Mouse (Mus musculus) liver, embryonic 12.5 days (tissue): ENCODE measurements around the gene Atp8b3. TPM values are rescaled to one million over a fixed set of nuclear protein-coding genes. Genes with fewer than 3 reads are reported as not detected.
A peak's percentile ranks its signal among the peaks of the same experiment; 100 is the strongest.

Experiments used
- ATAC-seq: fragments of 200-750 bp; cut with Nextera tagmentation; 2 replicates; pipeline ENCODE4 v1.8.0; 2017; ENCODE audit warnings: moderate number of reproducible peaks, mild to moderate bottlenecking, moderate library complexity
- H3K27ac ChIP-seq: fragments of 300-500 bp; sonication (generic); 2 replicates; pipeline ENCODE4 v1.5.1; 2016; ENCODE audit warnings: mild to moderate bottlenecking
- H3K27me3 ChIP-seq: fragments of 300-500 bp; sonication (generic); replicated peaks from 2 replicates; pipeline ENCODE4 v1.6.1; 2016; ENCODE audit warnings: mild to moderate bottlenecking, moderate library complexity
- H3K36me3 ChIP-seq: fragments of 300-500 bp; sonication (generic); 2 replicates; pipeline ENCODE4 v1.6.1; 2016; ENCODE audit warnings: mild to moderate bottlenecking, moderate library complexity
- H3K4me1 ChIP-seq: fragments of 300-500 bp; sonication (generic); 2 replicates; pipeline ENCODE4 v1.6.1; 2016
- H3K4me2 ChIP-seq: fragments of 300-500 bp; sonication (generic); 2 replicates; pipeline ENCODE4 v1.6.1; 2016; ENCODE audit warnings: mild to moderate bottlenecking, moderate library complexity
- H3K4me3 ChIP-seq: fragments of 300-500 bp; sonication (generic); 2 replicates; pipeline ENCODE4 v1.5.1; 2016; ENCODE audit warnings: mild to moderate bottlenecking, moderate library complexity
- H3K9ac ChIP-seq: fragments of 300-500 bp; sonication (generic); 2 replicates; pipeline ENCODE4 v1.6.1; 2016; ENCODE audit warnings: mild to moderate bottlenecking, moderate library complexity
- H3K9me3 ChIP-seq: fragments of 300-500 bp; sonication (generic); replicated peaks from 2 replicates; pipeline ENCODE4 v1.6.1; 2016; ENCODE audit warnings: mild to moderate bottlenecking, moderate library complexity
- WGBS: fragments of 180-500 bp; shearing (Covaris S2); methylation state at CpG from one replicate; pipeline ENCODE4 v1.1.7; 2016; ENCODE audit not compliant: insufficient replicate concordance; 5-methylcytosine and 5-hydroxymethylcytosine counted together
- polyA plus RNA-seq: library from polyadenylated mRNA; unstranded; fragments of >200 nt; fragmentation: Nextera tagmentation; extraction: Ambion mirVana; gene quantifications from 2 replicates; pipeline ENCODE4 v1.2.1, GENCODE M21; 2016

Atp8b3 gene
- polyA plus RNA-seq, 1 experiment from 2014 or later: 0.02 TPM

- H3K9ac ChIP-seq: no peak overlapping the region
- H3K36me3 ChIP-seq: no peaks in the 10 kb centered on the region
- peaks cover 19% of the 10 kb centered on the region for H3K4me1 ChIP-seq
- H3K27me3 ChIP-seq: peaks cover 91% of the 10 kb centered on the region
- ATAC-seq: peak; percentile 79
- no peak overlapping the region for H3K4me2 ChIP-seq
- H3K4me3 ChIP-seq: no peak overlapping the region
- no peaks in the 10 kb centered on the region for H3K9me3 ChIP-seq
- H3K27ac ChIP-seq: no peak overlapping the region
- 7% methylated on average over 5 of the region's 5 CpGs for WGBS
Observed at GRCm38 (mm10) chr10:80481002-80481401, 57.9 kb downstream of the Atp8b3 start.

- no peaks in the 10 kb centered on the region for H3K9me3 ChIP-seq
- H3K27me3 ChIP-seq: peaks cover 78% of the 10 kb centered on the region
- no peak overlapping the region for H3K4me2 ChIP-seq
- no peak overlapping the region for H3K4me3 ChIP-seq
- no peak for ATAC-seq
- H3K4me1 ChIP-seq: peaks cover 35% of the 10 kb centered on the region
- no peak overlapping the region for H3K27ac ChIP-seq
- H3K36me3 ChIP-seq: no peaks in the 10 kb centered on the region
- no peak overlapping the region for H3K9ac ChIP-seq
- 68% methylated on average over 5 of the region's 5 CpGs for WGBS
Observed at GRCm38 (mm10) chr10:80478531-80478930, 60.4 kb downstream of the Atp8b3 start.

- H3K4me1 ChIP-seq: peaks cover 26% of the 10 kb centered on the region
- H3K36me3 ChIP-seq: no peaks in the 10 kb centered on the region
- H3K4me2 ChIP-seq: peak overlapping the region; percentile 82
- H3K27me3 ChIP-seq: peaks cover 80% of the 10 kb centered on the region
- peak overlapping the region; percentile 64 for H3K4me3 ChIP-seq
- H3K27ac ChIP-seq: peak overlapping the region; percentile 77
- peak; percentile 85 for ATAC-seq
- H3K9ac ChIP-seq: peak overlapping the region; percentile 60
- under 1% methylated on average over 58 of the region's 58 CpGs for WGBS
- no peaks in the 10 kb centered on the region for H3K9me3 ChIP-seq
Observed at GRCm38 (mm10) chr10:80475290-80475959, 63.5 kb downstream of the Atp8b3 start.

Other genes starting within 250 kb of the Atp8b3 start
- 872 and 920 TPM in 2 replicates for gene Rps15, start 246.7 kb downstream of the Atp8b3 start, polyA plus RNA-seq
- 0.17 and 0.22 TPM in 2 replicates for gene Apc2, start 243.1 kb downstream of the Atp8b3 start, polyA plus RNA-seq
- gene 2310011J03Rik, start 218.6 kb downstream of the Atp8b3 start, polyA plus RNA-seq: 46.0 and 46.7 TPM in 2 replicates
- 6.9 and 7.2 TPM in 2 replicates for gene Pcsk4, start 209.6 kb downstream of the Atp8b3 start, polyA plus RNA-seq
- 61.4 and 61.6 TPM in 2 replicates for gene Reep6, start 209.2 kb downstream of the Atp8b3 start, polyA plus RNA-seq
- 2.4 and 2.9 TPM in 2 replicates for gene Adamtsl5, start 190.7 kb downstream of the Atp8b3 start, polyA plus RNA-seq
- 0.06 and 0.10 TPM in 2 replicates for gene Plk5, start 182.7 kb downstream of the Atp8b3 start, polyA plus RNA-seq
- gene Mex3d, start 151.5 kb downstream of the Atp8b3 start, polyA plus RNA-seq: 2.1 TPM in 2 replicates
- gene Mbd3, start 139.6 kb downstream of the Atp8b3 start, polyA plus RNA-seq: 134 and 140 TPM in 2 replicates
- gene Uqcr11, start 132.3 kb downstream of the Atp8b3 start, polyA plus RNA-seq: 594 and 628 TPM in 2 replicates
- 110 and 115 TPM in 2 replicates for gene Tcf3, start 105.5 kb downstream of the Atp8b3 start, polyA plus RNA-seq
- gene Onecut3, start 44.3 kb downstream of the Atp8b3 start, polyA plus RNA-seq: 0.29 and 0.33 TPM in 2 replicates
- 23.2 and 23.9 TPM in 2 replicates for gene Rexo1, start 22.4 kb upstream of the Atp8b3 start, polyA plus RNA-seq
- gene Klf16, start 38.2 kb upstream of the Atp8b3 start, polyA plus RNA-seq: 24.0 and 24.7 TPM in 2 replicates
- gene Abhd17a, start 51.2 kb upstream of the Atp8b3 start, polyA plus RNA-seq: 86.4 and 88.9 TPM in 2 replicates
- 63.3 and 65.2 TPM in 2 replicates for gene Scamp4, start 63.7 kb upstream of the Atp8b3 start, polyA plus RNA-seq
- gene Adat3, start 63.8 kb upstream of the Atp8b3 start, polyA plus RNA-seq: 7.0 and 7.4 TPM in 2 replicates
- gene Gm49322, start 66.9 kb upstream of the Atp8b3 start, polyA plus RNA-seq: 2.6 and 3.0 TPM in 2 replicates
- gene Csnk1g2, start 83.7 kb upstream of the Atp8b3 start, polyA plus RNA-seq: 106 TPM in 2 replicates
- gene Btbd2, start 117.9 kb upstream of the Atp8b3 start, polyA plus RNA-seq: 26.0 and 27.3 TPM in 2 replicates
- 124 and 125 TPM in 2 replicates for gene Mknk2, start 139.0 kb upstream of the Atp8b3 start, polyA plus RNA-seq
- 43.9 and 45.3 TPM in 2 replicates for gene Mob3a, start 162.9 kb upstream of the Atp8b3 start, polyA plus RNA-seq
- 10.1 and 10.6 TPM in 2 replicates for gene Izumo4, start 163.1 kb upstream of the Atp8b3 start, polyA plus RNA-seq
- 36.5 and 38.2 TPM in 2 replicates for gene Ap3d1, start 203.1 kb upstream of the Atp8b3 start, polyA plus RNA-seq
- 15.7 TPM in 2 replicates for gene Dot1l, start 216.1 kb upstream of the Atp8b3 start, polyA plus RNA-seq